Mouse (Mus musculus) megakaryocyte, embryonic 14.5 days (primary cell): Measurements from ENCODE around the gene Zranb1.

Experiments
- FLI1 ChIP-seq: IDR thresholded peaks from 2 replicates; pipeline ENCODE4 v1.6.1; 2012; ENCODE audit warnings: low read length, inconsistent platforms, mixed read lengths
- GATA1 ChIP-seq: IDR thresholded peaks from 3 replicates; pipeline ENCODE4 v1.6.1; 2012; ENCODE audit warnings: mixed read lengths, low read length, inconsistent platforms, borderline replicate concordance

GRCm38 (mm10) chr7:132976079-132976478 is 45.1 kb downstream of the Zranb1 start:
- no peak for TF ChIP-seq GATA1
- TF ChIP-seq FLI1, result no peak
